Mouse (Mus musculus): ENCODE measurements around the gene Olfr248. TPM values are rescaled to one million over a fixed set of nuclear protein-coding genes. Genes with fewer than 3 reads are reported as not detected.

Olfr248 gene
- polyA plus RNA-seq, 1 experiment from 2014 or later = not detected

Other genes starting within 250 kb of the Olfr248 start
- gene Olfr420, start 235.4 kb upstream of the Olfr248 start, polyA plus RNA-seq (2016; fragmentation: Nextera tagmentation; extraction: Ambion mirVana) = not detected in 2 replicates
- gene Spta1, start 218.3 kb upstream of the Olfr248 start, polyA plus RNA-seq (2016; fragmentation: Nextera tagmentation; extraction: Ambion mirVana) = 0.89 and 1.1 TPM in 2 replicates
- not detected in 2 replicates for gene Olfr419, start 139.0 kb upstream of the Olfr248 start, polyA plus RNA-seq (2016; fragmentation: Nextera tagmentation; extraction: Ambion mirVana)
- gene Mptx1, start 60.5 kb upstream of the Olfr248 start, polyA plus RNA-seq (2016; fragmentation: Nextera tagmentation; extraction: Ambion mirVana) = not detected in 2 replicates
- not detected in 2 replicates for gene Olfr417, start 25.9 kb upstream of the Olfr248 start, polyA plus RNA-seq (2016; fragmentation: Nextera tagmentation; extraction: Ambion mirVana)
- not detected in 2 replicates for gene Olfr414, start 33.0 kb downstream of the Olfr248 start, polyA plus RNA-seq (2016; fragmentation: Nextera tagmentation; extraction: Ambion mirVana)
- not detected in 2 replicates for gene Olfr220, start 51.0 kb downstream of the Olfr248 start, polyA plus RNA-seq (2016; fragmentation: Nextera tagmentation; extraction: Ambion mirVana)
- 7.5 and 9.8 TPM in 2 replicates for gene Fmn2, start 110.8 kb downstream of the Olfr248 start, polyA plus RNA-seq (2016; fragmentation: Nextera tagmentation; extraction: Ambion mirVana)

Data from neural tube, embryonic 12.5 days (tissue).